Mouse (Mus musculus): ENCODE data around the gene Rpl13a. TPM values are rescaled to one million over a fixed set of nuclear protein-coding genes. Genes with fewer than 3 reads are reported as not detected.
A peak's percentile ranks its signal among the peaks of the same experiment; 100 is the strongest.

The Rpl13a gene
- polyA plus RNA-seq, 1 experiment from 2014 or later = 1,622 TPM

- Histone ChIP-seq H3K4me3 (ENCODE audit: low read depth, low read length) (peak overlapping the region; percentile 34), H3K36me3 (ENCODE audit: control insufficient read depth, insufficient read depth, low read length) (peaks cover 15% of the 10 kb centered on the region), H3K27ac (ENCODE audit: low read length) (no peak overlapping the region; the same call in 1 of the 2 replicates), H3K9me3 (ENCODE audit: control insufficient read depth, low read depth, low read length) (no peaks in the 10 kb centered on the region), H3K9ac (replicated peaks; ENCODE audit: low read depth, low read length) (no peak overlapping the region), H3K4me2 (replicated peaks; ENCODE audit: low read depth, low read length) (peak overlapping the region; percentile 70), H3K27me3 (ENCODE audit: control insufficient read depth, insufficient read depth, low read length) (peaks cover 35% of the 10 kb centered on the region), H3K4me1 (ENCODE audit: control insufficient read depth, insufficient read depth, low read length) (peaks cover 4% of the 10 kb centered on the region; the same call in 1 of the 2 replicates)
- peak; percentile 86 for ATAC-seq (ENCODE audit: insufficient number of reproducible peaks, insufficient read depth, low FRiP score, low read depth)
- 3% methylated on average over 35 of the region's 35 CpGs for WGBS
Measured at GRCm38 (mm10) chr7:45161612-45162473, 33.3 kb upstream of the Rpl13a start.

GRCm38 (mm10) chr7:45160866-45161265 is 32.3 kb upstream of the Rpl13a start:
- ATAC-seq (ENCODE audit: insufficient number of reproducible peaks, insufficient read depth, low FRiP score, low read depth) = no peak
- WGBS = 84% methylated on average over 3 of the region's 3 CpGs

GRCm38 (mm10) chr7:45160316-45160800 is 31.8 kb upstream of the Rpl13a start:
- ATAC-seq (ENCODE audit: insufficient number of reproducible peaks, insufficient read depth, low FRiP score, low read depth) = no peak
- Histone ChIP-seq H3K4me2 (replicated peaks; ENCODE audit: low read depth, low read length) (no peak overlapping the region), H3K27ac (ENCODE audit: low read length) (no peak overlapping the region), H3K4me3 (ENCODE audit: low read depth, low read length) (no peak overlapping the region), H3K9me3 (ENCODE audit: control insufficient read depth, low read depth, low read length) (no peaks in the 10 kb centered on the region), H3K9ac (replicated peaks; ENCODE audit: low read depth, low read length) (no peak overlapping the region), H3K4me1 (ENCODE audit: control insufficient read depth, insufficient read depth, low read length) (peaks cover 4% of the 10 kb centered on the region; the same call in 1 of the 2 replicates), H3K36me3 (ENCODE audit: control insufficient read depth, insufficient read depth, low read length) (peaks cover 18% of the 10 kb centered on the region), H3K27me3 (ENCODE audit: control insufficient read depth, insufficient read depth, low read length) (peaks cover 22% of the 10 kb centered on the region)
- 88% methylated on average over 6 of the region's 6 CpGs for WGBS

More at GRCm38 (mm10) chr7:45160866-45161265, 32.3 kb upstream of the Rpl13a start:
- no peak overlapping the region for H3K4me2 ChIP-seq (replicated peaks; ENCODE audit: low read depth, low read length)
- peaks cover 27% of the 10 kb centered on the region for H3K27me3 ChIP-seq (ENCODE audit: control insufficient read depth, insufficient read depth, low read length)
- no peak overlapping the region for H3K27ac ChIP-seq (ENCODE audit: low read length)
- peaks cover 4% of the 10 kb centered on the region; the same call in 1 of the 2 replicates for H3K4me1 ChIP-seq (ENCODE audit: control insufficient read depth, insufficient read depth, low read length)
- peaks cover 18% of the 10 kb centered on the region for H3K36me3 ChIP-seq (ENCODE audit: control insufficient read depth, insufficient read depth, low read length)
- no peak overlapping the region for H3K4me3 ChIP-seq (ENCODE audit: low read depth, low read length)
- H3K9ac ChIP-seq (replicated peaks; ENCODE audit: low read depth, low read length) = no peak overlapping the region
- no peaks in the 10 kb centered on the region for H3K9me3 ChIP-seq (ENCODE audit: control insufficient read depth, low read depth, low read length)

- no peak overlapping the region for H3K4me3 ChIP-seq (ENCODE audit: low read depth, low read length)
- peaks cover 9% of the 10 kb centered on the region for H3K27me3 ChIP-seq (ENCODE audit: control insufficient read depth, insufficient read depth, low read length)
- no peak overlapping the region for H3K27ac ChIP-seq (ENCODE audit: low read length)
- H3K4me2 ChIP-seq (replicated peaks; ENCODE audit: low read depth, low read length) = no peak overlapping the region
- H3K36me3 ChIP-seq (ENCODE audit: control insufficient read depth, insufficient read depth, low read length) = peaks cover 18% of the 10 kb centered on the region
- peaks cover 8% of the 10 kb centered on the region; the same call in 1 of the 2 replicates for H3K4me1 ChIP-seq (ENCODE audit: control insufficient read depth, insufficient read depth, low read length)
- no peak for ATAC-seq (ENCODE audit: insufficient number of reproducible peaks, insufficient read depth, low FRiP score, low read depth)
- H3K9me3 ChIP-seq (ENCODE audit: control insufficient read depth, low read depth, low read length) = no peaks in the 10 kb centered on the region
- WGBS = 90% methylated on average over 6 of the region's 6 CpGs
- H3K9ac ChIP-seq (replicated peaks; ENCODE audit: low read depth, low read length) = no peak overlapping the region
Measured at GRCm38 (mm10) chr7:45158991-45159390, 30.4 kb upstream of the Rpl13a start.

- no peak overlapping the region for H3K4me3 ChIP-seq (ENCODE audit: low read depth, low read length)
- H3K9ac ChIP-seq (replicated peaks; ENCODE audit: low read depth, low read length) = no peak overlapping the region
- H3K27ac ChIP-seq (ENCODE audit: low read length) = no peak overlapping the region
- peaks cover 7% of the 10 kb centered on the region; the same call in 1 of the 2 replicates for H3K4me1 ChIP-seq (ENCODE audit: control insufficient read depth, insufficient read depth, low read length)
- 87% methylated on average over 14 of the region's 14 CpGs for WGBS
- ATAC-seq (ENCODE audit: insufficient number of reproducible peaks, insufficient read depth, low FRiP score, low read depth) = no peak
- no peaks in the 10 kb centered on the region for H3K9me3 ChIP-seq (ENCODE audit: control insufficient read depth, low read depth, low read length)
- no peak overlapping the region for H3K4me2 ChIP-seq (replicated peaks; ENCODE audit: low read depth, low read length)
- H3K27me3 ChIP-seq (ENCODE audit: control insufficient read depth, insufficient read depth, low read length) = peaks cover under 1% of the 10 kb centered on the region; the same call in 1 of the 2 replicates
- H3K36me3 ChIP-seq (ENCODE audit: control insufficient read depth, insufficient read depth, low read length) = peaks cover 18% of the 10 kb centered on the region
Measured at GRCm38 (mm10) chr7:45157459-45157858, 28.9 kb upstream of the Rpl13a start.

GRCm38 (mm10) chr7:45156206-45156605 is 27.6 kb upstream of the Rpl13a start:
- WGBS = 95% methylated on average over 15 of the region's 15 CpGs
- Histone ChIP-seq H3K9ac (replicated peaks; ENCODE audit: low read depth, low read length) (no peak overlapping the region), H3K9me3 (ENCODE audit: control insufficient read depth, low read depth, low read length) (no peaks in the 10 kb centered on the region), H3K36me3 (ENCODE audit: control insufficient read depth, insufficient read depth, low read length) (peaks cover 18% of the 10 kb centered on the region), H3K27me3 (ENCODE audit: control insufficient read depth, insufficient read depth, low read length) (no peaks in the 10 kb centered on the region), H3K27ac (ENCODE audit: low read length) (no peak overlapping the region), H3K4me2 (replicated peaks; ENCODE audit: low read depth, low read length) (no peak overlapping the region), H3K4me1 (ENCODE audit: control insufficient read depth, insufficient read depth, low read length) (peaks cover 17% of the 10 kb centered on the region; the same call in 1 of the 2 replicates), H3K4me3 (ENCODE audit: low read depth, low read length) (no peak overlapping the region)
- ATAC-seq (ENCODE audit: insufficient number of reproducible peaks, insufficient read depth, low FRiP score, low read depth) = no peak

- no peak for ATAC-seq (ENCODE audit: insufficient number of reproducible peaks, insufficient read depth, low FRiP score, low read depth)
- 83% methylated on average over 9 of the region's 9 CpGs for WGBS
- Histone ChIP-seq H3K4me3 (ENCODE audit: low read depth, low read length) (no peak overlapping the region), H3K27me3 (ENCODE audit: control insufficient read depth, insufficient read depth, low read length) (no peaks in the 10 kb centered on the region), H3K9ac (replicated peaks; ENCODE audit: low read depth, low read length) (no peak overlapping the region), H3K36me3 (ENCODE audit: control insufficient read depth, insufficient read depth, low read length) (peaks cover 18% of the 10 kb centered on the region), H3K4me2 (replicated peaks; ENCODE audit: low read depth, low read length) (no peak overlapping the region), H3K27ac (ENCODE audit: low read length) (no peak overlapping the region), H3K4me1 (ENCODE audit: control insufficient read depth, insufficient read depth, low read length) (peaks cover 23% of the 10 kb centered on the region; the same call in 1 of the 2 replicates), H3K9me3 (ENCODE audit: control insufficient read depth, low read depth, low read length) (no peaks in the 10 kb centered on the region)
Measured at GRCm38 (mm10) chr7:45155590-45155989, 27.0 kb upstream of the Rpl13a start.

- 73% methylated on average over 12 of the region's 12 CpGs for WGBS
- peak overlapping the region; percentile 47 for H3K4me2 ChIP-seq (replicated peaks; ENCODE audit: low read depth, low read length)
- peaks cover 26% of the 10 kb centered on the region; the same call in 1 of the 2 replicates for H3K4me1 ChIP-seq (ENCODE audit: control insufficient read depth, insufficient read depth, low read length)
- H3K9me3 ChIP-seq (ENCODE audit: control insufficient read depth, low read depth, low read length) = no peaks in the 10 kb centered on the region
- H3K27ac ChIP-seq (ENCODE audit: low read length) = no peak overlapping the region
- ATAC-seq (ENCODE audit: insufficient number of reproducible peaks, insufficient read depth, low FRiP score, low read depth) = no peak; the same call in 1 of the 2 replicates
- no peaks in the 10 kb centered on the region for H3K27me3 ChIP-seq (ENCODE audit: control insufficient read depth, insufficient read depth, low read length)
- H3K4me3 ChIP-seq (ENCODE audit: low read depth, low read length) = peak overlapping the region; percentile 50
- H3K9ac ChIP-seq (replicated peaks; ENCODE audit: low read depth, low read length) = no peak overlapping the region
- peaks cover 14% of the 10 kb centered on the region for H3K36me3 ChIP-seq (ENCODE audit: control insufficient read depth, insufficient read depth, low read length)
Measured at GRCm38 (mm10) chr7:45154993-45155514, 26.5 kb upstream of the Rpl13a start.
